9 mouse cellular contexts compared by ENCODE assay signal in the genomic region with DNA sequence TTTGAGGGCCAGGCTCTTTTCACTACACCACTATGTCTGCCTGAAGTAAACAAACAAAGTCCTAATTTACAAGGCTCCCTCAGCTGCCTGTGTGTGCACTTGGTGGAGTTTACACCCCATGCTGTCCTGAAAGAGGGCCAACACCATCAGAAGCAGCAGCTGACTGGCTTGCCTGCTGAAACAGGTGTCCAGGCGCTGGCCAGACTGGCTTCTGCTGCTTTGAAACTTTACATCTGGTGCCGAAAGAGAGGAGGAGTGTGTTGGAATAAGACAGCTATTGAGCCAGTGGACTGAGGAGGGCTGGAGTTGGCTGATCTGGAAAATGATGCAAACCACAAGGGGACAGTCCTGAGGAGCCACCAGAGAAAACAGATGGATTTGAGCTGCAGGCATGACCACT. TPM values are rescaled to one million over a fixed set of nuclear protein-coding genes. Genes with fewer than 3 reads are reported as not detected.
A peak's percentile ranks its signal among the peaks of the same experiment; 100 is the strongest.
DNase-seq lines count a peak whose midpoint lies in the region.
"Had no signal": no experiment of that assay in that cellular context is flagged by ENCODE, and none has a peak within 500 bp of the region (broad histone marks: within the 10 kb centered on the region; RNA-seq: fewer than 3 reads in every experiment).

No protein-coding gene starts in this region.

- intact Hi-C loops in heart, postnatal 36 days (cut with DNase I), result no loop called here

- peak; percentile 18 to 35 for DNase-seq in cerebellum, postnatal 14 days
- no peak for DNase-seq in cerebellum, adult 11-12 months
- DNase-seq in layer of hippocampus, postnatal 14 days (ENCODE audit: low spot score in 2 of 2), result peak; percentile 27 to 52
- no peak for DNase-seq in layer of hippocampus, adult 18-20 months (ENCODE audit: low spot score in 2 of 2)
- peak; percentile 14 to 35 for DNase-seq in heart, postnatal 36 days
- peak; percentile 8 to 69 for DNase-seq in lung, postnatal 4 days
- no peak for DNase-seq in adrenal gland, postnatal 14 days
- DNase-seq in thymus, postnatal 36 days, result no peak
- DNase-seq: adrenal gland, adult 8-10 months had no signal

RNA-seq across cellular contexts. Expression of gene Pold3, which starts 47.4 kb away (rescaled TPM):
- 10 to 100 TPM; 23.2 to 25.2 TPM for total RNA-seq in layer of hippocampus, postnatal 14 days (2021)
- 10 to 100 TPM; 33.6 to 37.7 TPM for total RNA-seq in layer of hippocampus, adult 18-20 months (2021)
- 10 to 100 TPM in 1 of 2 experiments, 1 to 10 TPM in 1; 9.0 to 14.0 TPM for total RNA-seq in heart, postnatal 36 days (2021)
- 22.5 and 30.0 TPM in 2 replicates for total RNA-seq in adrenal gland, postnatal 14 days (2021)

Comparison
In these comparisons a context has a peak if more than half of its experiments do, and no peak if none do; other contexts are left out.
1. DNase-seq: peak in cerebellum, postnatal 14 days (2 of 2), layer of hippocampus, postnatal 14 days (2 of 2), heart, postnatal 36 days (2 of 2) and lung, postnatal 4 days (2 of 2); none in cerebellum, adult 11-12 months (single experiment), layer of hippocampus, adult 18-20 months (0 of 2), adrenal gland, postnatal 14 days (single experiment) and thymus, postnatal 36 days (0 of 2).